32 mouse cellular contexts compared by ENCODE assay signal in genomic region chr11:93188621-93189020, GRCm38 (mm10).
DNase-seq lines count a peak whose midpoint lies in the region; ATAC-seq and TF ChIP-seq lines count a peak whose summit lies in the region.
"Had no signal": no experiment of that assay in that cellular context is flagged by ENCODE, and none has a peak within 500 bp of the region (broad histone marks: within the 10 kb centered on the region; RNA-seq: fewer than 3 reads in every experiment).

No protein-coding gene starts in this region.

- no peak for TF ChIP-seq CTCF in lung, postnatal 0 days (IDR thresholded peaks at IDR 0.05)

- no peak overlapping the region for H3K4me3 ChIP-seq in lung, postnatal 0 days (ENCODE audit: low read depth, low read length)
- H3K4me3 ChIP-seq: embryonic facial prominence, embryonic 13.5 days; erythroblast, embryonic 14.5 days; forebrain, embryonic 12.5 days; hindbrain, embryonic 13.5 days; limb, embryonic 10.5 days; limb, embryonic 15.5 days; liver, embryonic 13.5 days; midbrain, embryonic 10.5 days; midbrain, embryonic 15.5 days; neural tube, embryonic 15.5 days; stomach, embryonic 15.5 days had no signal

- H3K27me3 ChIP-seq in lung, postnatal 0 days (replicated peaks; ENCODE audit: insufficient read depth, low read length), result no peaks in the 10 kb centered on the region
- H3K27me3 ChIP-seq: CH12.LX; embryonic facial prominence, embryonic 13.5 days; forebrain, embryonic 12.5 days; hindbrain, embryonic 13.5 days; limb, embryonic 15.5 days; liver, embryonic 13.5 days; midbrain, embryonic 15.5 days; neural tube, embryonic 15.5 days; stomach, embryonic 15.5 days had no signal

- ATAC-seq in lung, postnatal 0 days, result no peak
- ATAC-seq: activated CD4-positive, CD25-positive, alpha-beta regulatory T cell, adult 4 months; forebrain, postnatal 0 days; intestine, embryonic 16.5 days; midbrain, embryonic 15.5 days had no signal

- H3K27ac ChIP-seq in lung, postnatal 0 days (ENCODE audit: low read length), result no peak overlapping the region
- H3K27ac ChIP-seq: embryonic facial prominence, embryonic 13.5 days; forebrain, embryonic 12.5 days; hindbrain, embryonic 13.5 days; limb, embryonic 10.5 days; limb, embryonic 15.5 days; liver, embryonic 13.5 days; midbrain, embryonic 10.5 days; midbrain, embryonic 15.5 days; neural tube, embryonic 15.5 days; stomach, embryonic 15.5 days had no signal

- no peaks in the 10 kb centered on the region for H3K36me3 ChIP-seq in lung, postnatal 0 days (ENCODE audit: insufficient read depth, low read length)
- H3K36me3 ChIP-seq: embryonic facial prominence, embryonic 13.5 days; forebrain, embryonic 12.5 days; hindbrain, embryonic 13.5 days; limb, embryonic 10.5 days; limb, embryonic 15.5 days; liver, embryonic 13.5 days; midbrain, embryonic 10.5 days; midbrain, embryonic 15.5 days; neural tube, embryonic 15.5 days; stomach, embryonic 15.5 days had no signal

- no peak for TF ChIP-seq EP300 in lung, postnatal 0 days (IDR thresholded peaks at IDR 0.05)

- intact Hi-C loops in heart, postnatal 36 days (cut with DNase I), result no loop called here
- intact Hi-C loops in left cerebral cortex, postnatal 4 days (cut with DNase I), result no loop called here
- intact Hi-C loops in gastrocnemius, postnatal 14 days (cut with DNase I; ENCODE audit: low total_unique reads), result no loop called here

- 67% methylated on average over 5 of the region's 5 CpGs for WGBS in lung, postnatal 0 days

- peak; percentile 3 to 6 for DNase-seq in lung, adult 18-20 months
- no peak for DNase-seq in lung, postnatal 0 days (ENCODE audit: low spot score)
- DNase-seq in brain, adult 2 months (ENCODE audit: low read depth, low spot score), result peak; percentile 43
- peak; percentile 26 for DNase-seq in heart, adult 8-10 months (ENCODE audit: low spot score)
- DNase-seq in heart, postnatal 36 days, result peak; percentile 1 to 6
- no peak for DNase-seq in left cerebral cortex, postnatal 4 days
- no peak for DNase-seq in gastrocnemius, postnatal 14 days
- DNase-seq: adrenal gland, adult 2 months; B cell, adult 2 months; cerebellum, adult 8-10 months; cerebellum, postnatal 25 days; forebrain, postnatal 0 days; kidney, adult 9 months; kidney, postnatal 10 days; layer of hippocampus, postnatal 36 days; liver, embryonic 13.5 days; lung, embryonic 14.5 days; retina, postnatal 1 day; right cerebral cortex, postnatal 14 days had no signal

- no peak overlapping the region for H3K4me2 ChIP-seq in lung, postnatal 0 days (replicated peaks; ENCODE audit: low read depth, low read length)
- H3K4me2 ChIP-seq: embryonic facial prominence, embryonic 13.5 days; forebrain, embryonic 12.5 days; hindbrain, embryonic 13.5 days; limb, embryonic 15.5 days; liver, embryonic 13.5 days; lung, embryonic 14.5 days; midbrain, embryonic 15.5 days; neural tube, embryonic 15.5 days; stomach, embryonic 15.5 days had no signal

- no peaks in the 10 kb centered on the region for H3K4me1 ChIP-seq in lung, postnatal 0 days (ENCODE audit: insufficient read depth, low read depth, low read length)
- H3K4me1 ChIP-seq: embryonic facial prominence, embryonic 13.5 days; forebrain, embryonic 12.5 days; hindbrain, embryonic 13.5 days; limb, embryonic 10.5 days; limb, embryonic 15.5 days; liver, embryonic 13.5 days; midbrain, embryonic 10.5 days; midbrain, embryonic 15.5 days; neural tube, embryonic 15.5 days; stomach, embryonic 15.5 days had no signal

- H3K9ac ChIP-seq in lung, postnatal 0 days (replicated peaks; ENCODE audit: low read depth), result no peak overlapping the region
- H3K9ac ChIP-seq: embryonic facial prominence, embryonic 13.5 days; forebrain, embryonic 12.5 days; forebrain, postnatal 0 days; hindbrain, embryonic 13.5 days; limb, embryonic 15.5 days; liver, embryonic 13.5 days; lung, embryonic 14.5 days; midbrain, embryonic 15.5 days; neural tube, embryonic 15.5 days; stomach, embryonic 15.5 days had no signal

- H3K9me3 ChIP-seq in lung, postnatal 0 days (ENCODE audit: low read length), result no peaks in the 10 kb centered on the region
- H3K9me3 ChIP-seq: embryonic facial prominence, embryonic 13.5 days; forebrain, embryonic 12.5 days; hindbrain, embryonic 13.5 days; limb, embryonic 10.5 days; limb, embryonic 15.5 days; liver, embryonic 13.5 days; midbrain, embryonic 10.5 days; midbrain, embryonic 15.5 days; neural tube, embryonic 15.5 days; stomach, embryonic 15.5 days had no signal

Comparison
In these comparisons a context has a peak if more than half of its experiments do, and no peak if none do; other contexts are left out.
1. DNase-seq: peak in lung, adult 18-20 months (2 of 2), brain, adult 2 months (single experiment), heart, adult 8-10 months (single experiment) and heart, postnatal 36 days (2 of 2); none in lung, postnatal 0 days (single experiment), left cerebral cortex, postnatal 4 days (single experiment) and gastrocnemius, postnatal 14 days (single experiment).